Mouse (Mus musculus): ENCODE measurements at regions not wholly inside any gene's neighbourhood (a gene's known extent, or its start where the extent isn't known, plus 50 kb on each side); places are given as distances from the start of the nearest gene placed in this dataset.

GRCm38 (mm10) chr9:31971801-31972628 lies 58.8 kb upstream of the Barx2 start:
- no peak overlapping the region; the same call in 1 of the 2 replicates for H3K27ac ChIP-seq
- no peaks in the 10 kb centered on the region for H3K27me3 ChIP-seq (replicated peaks)
- no peaks in the 10 kb centered on the region for H3K9me3 ChIP-seq
- no peak overlapping the region for H3K9ac ChIP-seq
- H3K4me3 ChIP-seq: no peak overlapping the region
- peak; percentile 95 for ATAC-seq (ENCODE audit: low FRiP score, low read depth)
- WGBS: 6% methylated on average over 7 of the region's 7 CpGs
- H3K4me1 ChIP-seq: peaks cover 11% of the 10 kb centered on the region
- no peaks in the 10 kb centered on the region for H3K36me3 ChIP-seq
- peak overlapping the region; percentile 27; the same call in 1 of the 2 replicates for H3K4me2 ChIP-seq (replicated peaks)

GRCm38 (mm10) chr9:31972629-31972993 lies 59.3 kb upstream of the Barx2 start:
- no peak overlapping the region for H3K9ac ChIP-seq
- H3K4me1 ChIP-seq: peaks cover 11% of the 10 kb centered on the region
- peak overlapping the region; percentile 27; the same call in 1 of the 2 replicates for H3K4me2 ChIP-seq (replicated peaks)
- no peaks in the 10 kb centered on the region for H3K9me3 ChIP-seq
- H3K27ac ChIP-seq: no peak overlapping the region; the same call in 1 of the 2 replicates
- no peak overlapping the region for H3K4me3 ChIP-seq
- 54% methylated on average over 6 of the region's 6 CpGs for whole genome bisulfite sequencing
- peak; percentile 18; the same call in 1 of the 2 replicates for ATAC-seq (ENCODE audit: low FRiP score, low read depth)
- H3K36me3 ChIP-seq: no peaks in the 10 kb centered on the region
- no peaks in the 10 kb centered on the region for H3K27me3 ChIP-seq (replicated peaks)

- no peak for ATAC-seq (ENCODE audit: low FRiP score, low read depth)
- H3K36me3 ChIP-seq: no peaks in the 10 kb centered on the region
- H3K9me3 ChIP-seq: peaks cover 5% of the 10 kb centered on the region; the same call in 1 of the 2 replicates
- no peaks in the 10 kb centered on the region for H3K27me3 ChIP-seq (replicated peaks)
- H3K9ac ChIP-seq: no peak overlapping the region
- H3K4me3 ChIP-seq: no peak overlapping the region
- H3K4me1 ChIP-seq: peaks cover 11% of the 10 kb centered on the region
- no peak overlapping the region for H3K4me2 ChIP-seq (replicated peaks)
- no peak overlapping the region for H3K27ac ChIP-seq
- WGBS: 22% methylated on average over 2 of the region's 2 CpGs
Observed at GRCm38 (mm10) chr9:31976191-31976590, 62.9 kb upstream of the Barx2 start.

DNA sequence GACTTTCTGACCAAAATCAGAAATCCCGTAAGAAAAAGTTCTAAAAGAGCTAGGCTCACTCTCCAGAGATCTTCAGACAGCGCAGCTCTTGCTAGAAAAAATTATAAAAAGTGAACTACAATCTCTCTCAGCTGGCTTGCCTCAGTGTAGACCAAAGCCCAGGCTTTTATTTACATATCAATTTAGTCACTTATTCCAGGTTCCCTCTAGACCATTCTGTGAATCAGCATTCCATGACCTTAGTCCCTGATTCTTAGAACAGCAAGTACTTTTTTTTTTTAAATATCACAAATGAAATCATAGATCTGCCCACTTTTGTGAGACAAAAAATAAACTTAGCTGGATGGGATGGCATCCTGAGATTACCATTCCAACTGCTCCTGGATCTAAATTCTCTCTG lies 64.8 kb upstream of the Barx2 start:
- no peak overlapping the region for H3K4me3 ChIP-seq
- H3K27ac ChIP-seq: no peak overlapping the region
- no peaks in the 10 kb centered on the region for H3K36me3 ChIP-seq
- no peaks in the 10 kb centered on the region for H3K27me3 ChIP-seq (replicated peaks)
- peaks cover 5% of the 10 kb centered on the region; the same call in 1 of the 2 replicates for H3K9me3 ChIP-seq
- 95% methylated on average over 2 of the region's 2 CpGs for WGBS
- H3K9ac ChIP-seq: no peak overlapping the region
- H3K4me1 ChIP-seq: no peaks in the 10 kb centered on the region
- H3K4me2 ChIP-seq (replicated peaks): no peak overlapping the region
- no peak for ATAC-seq (ENCODE audit: low FRiP score, low read depth)

DNA sequence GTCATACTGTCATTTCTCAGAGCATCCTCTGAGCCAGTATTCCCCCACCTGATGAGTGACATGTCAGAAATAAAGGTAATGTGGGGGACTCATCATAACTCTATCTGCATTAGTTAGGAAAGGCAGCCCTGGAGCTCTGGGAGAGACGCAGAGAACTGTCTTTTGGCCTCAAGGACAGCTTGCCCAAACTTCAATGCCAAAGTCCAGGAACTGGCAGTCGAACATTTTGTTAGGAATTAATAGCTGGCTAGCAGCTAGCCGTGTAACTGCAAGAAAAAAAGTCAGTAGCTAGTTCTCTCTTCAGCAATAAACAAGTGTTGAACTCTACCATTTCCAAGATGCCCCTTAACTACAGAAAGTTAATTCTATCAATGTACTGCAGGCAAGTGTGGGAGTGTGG lies 65.9 kb upstream of the Barx2 start:
- no peak overlapping the region for H3K4me3 ChIP-seq
- no peaks in the 10 kb centered on the region for H3K36me3 ChIP-seq
- ATAC-seq (ENCODE audit: low FRiP score, low read depth): no peak
- no peaks in the 10 kb centered on the region for H3K27me3 ChIP-seq (replicated peaks)
- no peaks in the 10 kb centered on the region for H3K4me1 ChIP-seq
- H3K4me2 ChIP-seq (replicated peaks): no peak overlapping the region
- H3K27ac ChIP-seq: no peak overlapping the region
- no peak overlapping the region for H3K9ac ChIP-seq
- peaks cover 5% of the 10 kb centered on the region; the same call in 1 of the 2 replicates for H3K9me3 ChIP-seq
- 90% methylated on average over 3 of the region's 3 CpGs for WGBS

DNA sequence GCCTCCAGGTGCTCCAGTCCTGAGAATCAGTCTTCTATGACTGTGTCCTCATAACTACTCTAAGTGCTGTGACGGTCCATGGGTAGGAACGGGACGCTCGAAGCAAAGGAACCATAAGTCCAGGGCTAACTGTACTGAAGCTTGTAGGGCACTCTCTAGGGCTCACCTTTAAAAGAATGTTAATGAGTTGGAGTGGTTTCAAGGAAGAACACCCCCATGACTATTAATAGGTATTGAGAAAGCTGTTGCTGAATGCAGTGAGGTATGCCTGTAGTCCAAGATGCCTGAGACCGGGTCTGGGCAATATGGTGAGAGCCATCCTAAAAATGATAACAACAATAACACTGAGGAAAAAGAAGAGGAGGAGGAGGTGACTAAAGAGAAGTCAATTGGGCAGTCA lies 67.2 kb upstream of the Barx2 start:
- H3K4me2 ChIP-seq (replicated peaks): no peak overlapping the region
- no peaks in the 10 kb centered on the region for H3K36me3 ChIP-seq
- H3K9ac ChIP-seq: no peak overlapping the region
- H3K27me3 ChIP-seq (replicated peaks): no peaks in the 10 kb centered on the region
- no peak overlapping the region for H3K27ac ChIP-seq
- ATAC-seq (ENCODE audit: low FRiP score, low read depth): no peak
- H3K4me1 ChIP-seq: no peaks in the 10 kb centered on the region
- no peak overlapping the region for H3K4me3 ChIP-seq
- WGBS: 96% methylated on average over 5 of the region's 5 CpGs
- H3K9me3 ChIP-seq: peaks cover 5% of the 10 kb centered on the region; the same call in 1 of the 2 replicates

- Histone ChIP-seq H3K36me3 (no peaks in the 10 kb centered on the region), H3K27me3 (replicated peaks) (no peaks in the 10 kb centered on the region), H3K9me3 (no peaks in the 10 kb centered on the region), H3K4me2 (replicated peaks) (no peak overlapping the region), H3K9ac (no peak overlapping the region), H3K4me1 (no peaks in the 10 kb centered on the region), H3K27ac (no peak overlapping the region), H3K4me3 (no peak overlapping the region)
- ATAC-seq (ENCODE audit: low FRiP score, low read depth): no peak
- WGBS: 72% methylated on average over 12 of the region's 12 CpGs
Observed at GRCm38 (mm10) chr9:31983759-31984586, 70.7 kb upstream of the Barx2 start.

- no peak overlapping the region for H3K27ac ChIP-seq
- no peaks in the 10 kb centered on the region for H3K27me3 ChIP-seq (replicated peaks)
- no peak for ATAC-seq (ENCODE audit: low FRiP score, low read depth)
- no peak overlapping the region for H3K4me2 ChIP-seq (replicated peaks)
- no peak overlapping the region for H3K4me3 ChIP-seq
- H3K36me3 ChIP-seq: no peaks in the 10 kb centered on the region
- H3K9me3 ChIP-seq: no peaks in the 10 kb centered on the region
- WGBS: 72% methylated on average over 7 of the region's 7 CpGs
- H3K9ac ChIP-seq: no peak overlapping the region
- 0 out of 2 replicates have a peak, but pooled peaks cover 8% of the 10 kb centered on the region for H3K4me1 ChIP-seq
Observed at GRCm38 (mm10) chr9:31988826-31989225, 75.6 kb upstream of the Barx2 start.

DNA sequence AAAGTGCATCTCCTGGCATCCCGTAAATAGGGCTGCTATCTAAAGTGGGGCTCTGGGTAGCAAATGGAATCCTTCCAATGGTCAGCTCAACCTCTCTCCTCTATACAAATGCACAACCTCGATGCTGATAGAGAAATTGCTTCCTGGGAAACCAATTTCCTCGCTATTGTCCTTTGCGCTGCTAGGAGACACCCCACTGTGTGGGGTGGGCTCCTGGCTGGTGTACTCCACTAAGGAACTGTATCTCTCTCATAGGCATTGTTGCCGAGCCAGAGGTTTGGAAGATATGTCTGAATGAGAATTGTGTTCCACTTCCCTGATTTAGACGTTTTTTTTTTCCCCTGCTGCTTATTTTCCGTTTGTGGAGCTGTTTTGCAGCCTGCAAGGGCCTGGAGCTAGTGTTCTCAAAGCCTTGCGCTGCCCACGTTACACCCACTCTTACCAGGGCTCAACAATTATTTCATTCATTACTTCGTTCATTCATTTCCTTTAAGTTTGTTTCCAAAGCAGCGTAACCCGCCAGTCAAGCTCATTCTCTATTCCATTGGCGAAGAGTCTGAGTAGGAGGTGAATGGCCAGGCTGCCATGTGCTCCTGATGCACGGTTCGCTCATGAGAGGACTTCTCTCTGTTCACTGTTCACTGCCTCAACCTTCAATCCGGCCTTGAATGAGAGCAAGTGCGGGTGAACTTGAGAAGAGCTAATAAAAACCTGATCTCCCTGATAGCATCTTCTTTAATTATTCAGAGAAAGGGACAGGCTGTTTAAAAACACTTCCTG lies 76.5 kb upstream of the Barx2 start:
- H3K9me3 ChIP-seq: no peaks in the 10 kb centered on the region
- no peak overlapping the region for H3K9ac ChIP-seq
- ATAC-seq (ENCODE audit: low FRiP score, low read depth): no peak
- no peak overlapping the region for H3K4me3 ChIP-seq
- no peak overlapping the region for H3K27ac ChIP-seq
- 44% methylated on average over 17 of the region's 17 CpGs for WGBS
- 0 out of 2 replicates have a peak, but pooled peaks cover 8% of the 10 kb centered on the region for H3K4me1 ChIP-seq
- H3K27me3 ChIP-seq (replicated peaks): no peaks in the 10 kb centered on the region
- H3K4me2 ChIP-seq (replicated peaks): no peak overlapping the region
- H3K36me3 ChIP-seq: no peaks in the 10 kb centered on the region

DNA sequence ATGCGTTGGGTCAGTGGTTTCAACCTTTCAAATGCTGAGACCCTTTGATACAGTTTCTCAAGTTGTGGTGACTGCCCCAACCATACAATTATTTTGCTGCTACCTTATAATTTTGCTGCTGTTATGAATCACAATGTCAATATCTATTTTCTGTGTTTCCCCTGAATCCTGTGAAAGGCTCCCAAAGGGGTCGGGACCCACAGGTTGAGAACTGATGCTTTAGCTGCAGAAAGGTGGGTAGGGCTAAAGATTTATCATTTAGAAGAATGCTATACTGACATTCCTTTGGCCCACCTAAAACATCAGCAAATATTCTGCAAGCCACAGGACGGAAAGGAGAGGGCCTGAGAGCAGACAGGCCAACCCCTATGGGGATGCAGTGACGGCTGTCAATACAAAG lies 77.2 kb upstream of the Barx2 start:
- H3K27ac ChIP-seq: no peak overlapping the region
- no peaks in the 10 kb centered on the region for H3K27me3 ChIP-seq (replicated peaks)
- no peaks in the 10 kb centered on the region for H3K36me3 ChIP-seq
- H3K4me1 ChIP-seq: 0 out of 2 replicates have a peak, but pooled peaks cover 8% of the 10 kb centered on the region
- ATAC-seq (ENCODE audit: low FRiP score, low read depth): no peak
- no peak overlapping the region for H3K9ac ChIP-seq
- no peaks in the 10 kb centered on the region for H3K9me3 ChIP-seq
- 93% methylated on average over 4 of the region's 4 CpGs for WGBS
- H3K4me2 ChIP-seq (replicated peaks): no peak overlapping the region
- no peak overlapping the region for H3K4me3 ChIP-seq

DNA sequence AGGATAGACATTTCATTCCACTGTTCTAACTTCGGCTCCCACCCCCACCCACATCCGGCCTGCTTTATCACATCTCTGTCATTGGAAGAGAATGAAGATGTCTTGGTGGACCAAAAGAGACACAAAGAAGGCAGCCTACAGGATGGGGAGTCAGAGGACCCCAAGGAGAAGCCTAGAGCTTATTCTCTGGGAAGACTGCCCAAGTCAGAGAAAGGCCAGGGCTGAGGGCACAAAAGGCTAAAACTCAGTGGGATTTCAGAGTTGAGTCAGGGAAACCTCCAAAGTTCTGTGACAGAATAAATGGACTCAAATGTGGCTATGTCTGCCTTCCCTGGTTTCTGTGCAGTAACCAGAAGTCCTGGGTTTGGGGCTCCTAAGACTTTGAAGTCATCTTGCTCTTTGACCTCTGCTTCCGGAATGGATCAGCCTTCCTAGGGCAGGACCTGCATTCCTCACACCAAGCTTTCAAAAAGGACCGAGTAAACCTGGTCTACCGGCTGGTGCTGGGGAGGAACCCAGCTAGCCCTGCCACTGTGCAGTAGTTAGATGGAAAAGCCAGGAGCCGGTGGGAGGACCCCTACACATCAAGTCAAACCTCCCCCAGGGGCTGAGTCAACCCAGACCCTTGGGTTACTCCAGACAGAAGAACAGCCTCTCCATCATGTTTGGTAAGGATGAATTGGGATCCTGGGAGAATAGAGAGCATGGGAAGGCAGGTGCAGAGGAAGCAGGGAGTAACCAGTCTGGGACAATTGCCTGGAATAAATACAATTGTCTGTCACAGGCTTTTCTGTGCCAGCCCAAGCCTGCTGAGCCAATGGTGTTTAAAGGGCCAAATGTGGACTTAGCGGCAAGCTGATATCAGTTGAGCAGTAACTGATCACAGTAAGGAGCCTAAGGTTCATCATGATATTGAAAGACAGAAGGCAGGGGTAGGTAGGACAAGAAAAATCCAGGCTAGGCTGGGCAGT lies 80.7 kb upstream of the Barx2 start:
- Histone ChIP-seq H3K27ac (no peak overlapping the region), H3K9me3 (no peaks in the 10 kb centered on the region), H3K36me3 (no peaks in the 10 kb centered on the region), H3K27me3 (replicated peaks) (no peaks in the 10 kb centered on the region), H3K4me3 (no peak overlapping the region), H3K4me2 (replicated peaks) (no peak overlapping the region), H3K4me1 (0 out of 2 replicates have a peak, but pooled peaks cover 8% of the 10 kb centered on the region), H3K9ac (no peak overlapping the region)
- ATAC-seq (ENCODE audit: low FRiP score, low read depth): no peak
- WGBS: 78% methylated on average over 7 of the region's 7 CpGs

Data from neural tube, embryonic 12.5 days (tissue).